Mouse (Mus musculus) 416B (cell line): ENCODE measurements at regions not wholly inside any gene's neighbourhood (a gene's known extent, or its start where the extent isn't known, plus 50 kb on each side); places are given as distances from the start of the nearest gene placed in this dataset.
A peak's percentile ranks its signal among the peaks of the same experiment; 100 is the strongest.

Experiments
- DNase-seq: peaks from one replicate; pipeline ENCODE4 v3.0.0; 2011; ENCODE audit warnings: low read depth

GRCm38 (mm10) chr5:100244811-100245210 is 85.2 kb upstream of the Tmem150c start:
- DNase-seq: peak; percentile 28

DNA sequence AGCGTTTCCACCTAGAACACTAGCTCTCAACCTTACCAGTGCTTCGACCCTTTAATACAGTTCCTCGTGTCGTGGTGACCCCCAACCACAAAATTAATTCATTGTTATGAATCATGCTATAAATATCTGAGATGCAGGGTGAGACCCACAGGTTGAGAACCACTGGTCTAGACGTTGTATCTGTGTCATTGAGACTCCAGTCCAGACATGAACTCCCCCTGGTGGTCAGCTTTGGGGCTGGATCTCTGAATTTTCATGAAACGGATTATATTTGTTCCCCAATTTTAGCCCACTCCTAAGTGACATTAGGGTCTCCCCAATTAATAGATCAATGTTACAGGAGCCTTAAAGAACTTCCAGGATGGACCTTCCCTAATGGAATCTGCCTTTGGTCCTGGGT is 81.3 kb upstream of the Tmem150c start:
- DNase-seq: peak; percentile 43

DNA sequence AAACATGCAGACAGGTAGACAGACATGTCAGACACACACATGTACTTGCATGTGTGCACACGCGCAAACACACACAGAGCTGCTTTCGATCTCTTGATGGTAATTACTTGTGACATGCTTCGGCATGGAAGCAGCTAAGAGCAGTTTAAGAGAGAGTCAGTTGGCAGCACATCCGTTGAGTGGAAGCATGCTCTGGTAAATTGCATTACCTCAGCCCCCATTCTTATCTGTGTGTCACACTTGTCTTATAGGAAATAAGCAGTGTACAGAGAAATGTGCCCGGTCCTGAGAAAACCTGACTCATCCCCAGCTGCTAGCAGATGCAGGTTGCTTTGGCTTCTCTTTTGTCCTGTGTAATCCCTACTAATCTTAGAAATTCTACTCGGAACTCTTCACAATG is 80.0 kb upstream of the Tmem150c start:
- peak; percentile 91 for DNase-seq

DNA sequence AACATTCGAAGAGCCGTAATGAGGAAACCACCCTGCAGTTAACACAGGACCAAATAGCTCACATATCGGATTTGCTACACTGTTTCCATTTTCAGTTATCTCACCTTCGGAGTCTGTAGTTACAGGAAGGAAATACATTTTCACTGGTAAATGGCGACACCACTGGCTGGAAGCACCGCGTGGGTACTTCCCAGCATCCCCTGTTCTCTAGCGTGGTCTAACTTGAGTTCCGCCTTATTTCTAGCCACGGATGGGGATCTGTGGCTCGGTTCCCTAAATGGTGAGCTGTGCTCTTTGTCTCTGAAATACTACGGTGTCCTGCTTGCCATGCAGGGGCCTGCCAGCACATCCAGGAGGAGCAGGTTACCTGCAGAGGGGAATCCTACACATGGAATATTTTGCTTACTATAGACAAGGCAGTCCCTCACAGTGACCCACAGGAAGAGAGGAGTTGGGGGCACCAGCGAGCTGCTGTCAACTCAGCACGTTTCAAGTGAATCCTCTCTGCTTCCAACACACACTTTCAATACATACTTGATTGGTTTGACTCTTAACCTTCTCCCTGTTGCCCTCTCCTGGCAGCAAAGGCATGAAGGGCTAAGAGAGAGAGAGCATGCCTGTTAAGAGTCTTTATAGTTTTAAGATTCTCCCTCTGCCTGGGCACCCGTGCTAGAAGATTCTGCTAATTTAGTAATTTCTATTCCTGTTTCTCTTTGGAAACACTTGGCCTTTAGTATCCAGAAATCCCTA is 78.9 kb upstream of the Tmem150c start:
- DNase-seq: peak; percentile 38

DNA sequence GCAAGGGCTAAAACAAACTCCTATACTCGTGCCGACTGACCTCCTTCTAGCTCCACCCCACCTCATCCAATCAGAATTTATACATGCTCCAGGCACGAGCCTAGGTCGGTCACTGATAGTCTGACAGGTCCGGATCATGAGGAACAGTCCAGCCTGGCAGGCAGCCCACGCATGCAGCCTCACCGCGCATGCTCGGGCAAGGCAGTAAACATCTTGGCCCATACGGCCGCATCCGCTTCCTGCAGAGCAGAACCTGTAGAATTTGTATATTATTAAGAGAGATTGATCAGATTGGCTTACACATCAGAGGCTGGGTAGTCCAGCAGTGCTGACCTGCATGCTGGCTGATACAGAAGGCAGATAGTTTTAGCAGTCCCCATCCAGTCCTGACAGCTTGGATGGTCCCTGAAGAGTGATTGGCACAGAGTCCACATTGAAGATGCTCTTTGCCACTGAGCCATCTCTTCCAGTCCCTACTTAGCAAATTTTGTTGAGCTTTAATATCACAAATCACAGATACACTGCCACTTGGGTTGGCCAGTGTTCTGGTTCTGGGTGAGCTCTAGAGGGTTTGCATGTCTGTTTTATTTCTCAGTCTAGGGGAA is 78.2 kb upstream of the Tmem150c start:
- no peak for DNase-seq

DNA sequence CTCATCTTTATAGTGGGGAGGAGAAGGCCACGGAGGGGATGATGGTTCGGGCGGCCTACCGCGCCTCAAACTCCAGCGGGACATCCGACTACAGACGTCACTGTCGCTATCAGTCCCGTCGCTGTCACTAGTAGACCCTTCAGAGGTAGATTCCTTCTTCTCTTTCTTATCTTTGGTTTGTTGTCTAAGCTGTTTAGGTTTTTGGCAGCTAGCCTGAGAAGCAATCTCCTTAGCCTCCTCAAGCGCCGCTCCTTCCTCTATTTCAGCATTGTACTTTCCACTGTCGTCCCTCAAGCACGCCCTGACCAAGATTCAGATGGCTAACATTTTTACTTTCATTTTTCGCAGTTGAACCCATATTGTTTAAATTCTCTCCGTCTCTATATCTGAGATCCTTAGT is 76.7 kb upstream of the Tmem150c start:
- no peak for DNase-seq

DNA sequence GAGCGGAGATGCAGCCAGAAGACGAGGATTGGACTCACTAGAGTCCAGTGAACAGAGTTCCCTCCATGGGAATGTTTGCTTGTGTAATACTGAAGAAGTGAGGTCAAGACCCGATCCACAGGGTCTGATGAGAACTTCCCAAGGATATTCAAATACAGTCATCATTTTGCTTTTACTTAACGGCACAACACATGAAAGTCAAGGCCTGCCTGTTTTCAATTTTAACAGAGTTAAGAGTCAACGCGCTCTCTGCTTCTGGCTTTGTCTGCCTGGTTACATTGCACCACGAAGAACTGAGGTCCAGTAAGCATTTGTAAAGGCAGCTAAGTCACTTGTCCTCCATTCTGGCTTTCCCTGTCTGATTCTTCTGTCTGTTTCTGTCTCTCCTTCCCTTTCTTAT is 72.5 kb upstream of the Tmem150c start:
- no peak for DNase-seq

DNA sequence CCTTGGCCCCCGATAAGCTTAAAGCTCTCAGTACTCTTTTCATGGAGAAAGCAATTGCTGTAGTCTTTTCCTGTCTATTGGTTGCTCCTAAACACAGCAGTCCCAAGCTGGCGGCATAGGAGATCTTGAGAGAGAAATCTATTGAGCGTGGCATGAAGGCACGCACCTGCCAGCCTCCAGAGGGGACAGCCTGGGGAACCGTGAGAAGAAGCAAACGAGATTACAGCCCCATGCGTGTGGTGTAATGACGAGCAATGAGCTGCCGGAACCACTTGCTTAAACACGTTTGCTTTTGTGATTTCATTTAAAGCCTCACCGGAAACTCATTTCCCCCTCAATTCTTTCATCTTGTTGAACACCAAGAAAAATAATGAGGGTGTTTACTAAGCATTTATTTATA is 72.0 kb upstream of the Tmem150c start:
- DNase-seq: no peak

GRCm38 (mm10) chr5:100230038-100230437 is 70.4 kb upstream of the Tmem150c start:
- DNase-seq: no peak

- DNase-seq: no peak
These were observed 68.3 kb upstream of the Tmem150c start for GRCm38 (mm10) chr5:100227888-100228287.

GRCm38 (mm10) chr5:100226571-100227235 is 67.1 kb upstream of the Tmem150c start:
- no peak for DNase-seq

DNA sequence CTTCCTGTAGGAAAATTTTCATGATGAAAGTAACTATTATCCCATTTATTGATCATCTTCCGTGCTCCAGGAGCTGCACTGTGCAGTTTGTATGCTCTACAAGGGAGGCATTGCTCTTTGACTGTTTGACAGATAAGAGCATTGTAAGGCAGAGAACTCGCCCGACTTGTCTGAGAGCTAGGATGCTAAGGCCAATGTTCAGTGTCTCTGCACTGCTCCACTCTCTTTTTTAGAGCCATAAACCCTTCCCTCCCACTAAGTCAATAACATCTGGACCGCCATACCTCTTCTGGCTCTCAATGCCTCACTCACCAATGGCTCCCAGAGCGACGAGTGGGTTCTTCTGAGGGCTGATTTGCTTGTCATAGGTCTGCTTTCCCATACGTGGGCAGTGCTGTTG is 65.9 kb upstream of the Tmem150c start:
- DNase-seq: no peak

DNA sequence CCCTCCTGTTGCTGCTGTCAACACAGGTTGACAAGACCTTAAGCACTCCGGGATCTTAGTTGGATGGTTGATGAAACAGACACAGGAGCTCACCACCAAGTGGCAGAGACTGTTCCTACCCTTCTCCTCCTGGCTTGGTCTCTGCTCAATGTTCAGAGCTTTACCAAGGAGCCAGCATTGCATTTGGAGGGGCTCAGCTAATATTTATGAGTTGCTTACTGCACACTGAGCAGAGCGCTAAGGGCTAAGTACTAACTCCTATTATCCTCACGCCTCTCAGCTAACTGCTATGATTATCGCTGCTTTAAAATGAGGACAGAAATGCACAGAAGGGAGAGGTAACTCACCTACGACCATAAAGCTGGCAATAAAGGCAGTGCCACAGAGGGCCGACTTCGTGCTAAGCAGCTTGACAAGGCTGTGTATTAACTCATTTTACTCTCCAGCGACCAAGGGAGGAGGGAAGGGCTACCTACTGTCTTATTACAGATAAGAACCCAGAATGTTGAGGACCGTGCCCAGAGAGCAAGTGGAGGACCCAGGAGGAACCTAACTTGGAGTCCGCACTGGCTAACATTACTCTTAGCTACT is 65.3 kb upstream of the Tmem150c start:
- DNase-seq: no peak

GRCm38 (mm10) chr5:100221005-100221583 is 61.5 kb upstream of the Tmem150c start:
- no peak for DNase-seq

- DNase-seq: peak; percentile 58
These were observed 60.7 kb upstream of the Tmem150c start for GRCm38 (mm10) chr5:100220320-100220719.

DNA sequence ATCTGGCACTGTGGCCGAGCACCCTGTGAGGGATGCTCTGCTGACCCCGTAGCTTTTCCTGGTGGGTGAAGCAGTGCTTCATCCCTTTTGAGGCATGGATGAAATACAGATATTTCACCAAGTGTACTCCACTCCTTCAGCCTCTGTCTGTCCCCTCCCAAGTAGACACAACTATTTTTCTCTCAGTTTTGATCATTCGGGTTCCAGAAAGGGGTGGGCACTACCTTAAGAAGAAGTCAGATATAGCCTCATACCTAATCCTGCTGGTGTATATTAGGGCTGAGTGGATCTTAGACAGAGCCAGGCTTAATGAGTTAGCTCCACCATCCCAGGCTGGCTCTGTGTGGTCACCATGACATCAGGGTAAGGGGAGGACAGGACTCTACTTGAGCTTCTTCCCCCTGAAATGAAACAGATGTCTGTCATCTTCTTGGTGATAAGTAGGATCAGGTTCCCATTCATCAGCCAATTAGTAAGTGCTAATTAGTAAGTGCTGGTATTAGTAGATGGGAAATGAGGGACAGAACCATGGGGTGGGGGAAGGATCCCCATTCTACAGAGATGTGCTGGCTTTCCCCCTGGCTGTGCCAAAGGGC is 58.7 kb upstream of the Tmem150c start:
- no peak for DNase-seq

DNA sequence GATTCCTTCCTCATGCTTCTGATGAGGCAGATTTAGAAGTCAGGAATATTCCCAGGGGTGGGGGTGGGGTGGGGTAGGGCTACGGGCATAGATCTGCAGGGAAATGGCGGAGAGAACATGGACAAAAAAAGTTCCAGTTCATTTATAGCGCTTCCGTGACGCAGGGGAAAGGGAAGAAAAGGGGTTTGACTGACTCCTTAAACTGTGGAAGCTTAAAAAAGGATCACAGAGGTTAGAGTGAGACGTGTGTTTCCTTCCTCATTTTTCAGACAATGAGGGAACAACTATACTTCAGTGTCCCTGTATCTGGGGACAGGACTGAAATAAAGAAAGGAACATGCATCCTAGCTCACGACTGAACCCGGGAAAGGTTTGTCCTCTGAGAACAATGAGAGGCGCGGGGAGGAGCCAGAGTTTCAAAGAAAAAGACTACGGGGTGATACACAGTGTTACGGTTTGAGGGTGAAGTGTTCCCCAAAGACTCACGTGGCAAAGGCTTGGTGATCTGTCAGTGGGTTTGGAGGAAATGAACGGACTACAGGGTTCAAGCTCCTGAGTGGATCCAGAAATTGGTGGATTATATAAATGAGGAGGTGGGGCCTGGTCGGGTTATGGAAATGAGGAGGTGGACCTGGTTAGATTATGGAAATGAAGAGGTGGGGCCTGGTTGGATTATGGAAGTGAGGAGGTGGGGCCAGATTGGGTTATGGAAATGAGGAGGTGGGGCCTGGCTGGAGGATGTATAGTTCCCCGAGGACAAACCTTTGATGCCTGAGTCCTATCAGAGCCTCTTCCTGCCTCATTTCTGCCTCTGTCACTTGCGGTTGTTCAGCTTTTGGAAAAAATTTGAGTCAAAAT is 57.8 kb upstream of the Tmem150c start:
- DNase-seq: no peak

DNA sequence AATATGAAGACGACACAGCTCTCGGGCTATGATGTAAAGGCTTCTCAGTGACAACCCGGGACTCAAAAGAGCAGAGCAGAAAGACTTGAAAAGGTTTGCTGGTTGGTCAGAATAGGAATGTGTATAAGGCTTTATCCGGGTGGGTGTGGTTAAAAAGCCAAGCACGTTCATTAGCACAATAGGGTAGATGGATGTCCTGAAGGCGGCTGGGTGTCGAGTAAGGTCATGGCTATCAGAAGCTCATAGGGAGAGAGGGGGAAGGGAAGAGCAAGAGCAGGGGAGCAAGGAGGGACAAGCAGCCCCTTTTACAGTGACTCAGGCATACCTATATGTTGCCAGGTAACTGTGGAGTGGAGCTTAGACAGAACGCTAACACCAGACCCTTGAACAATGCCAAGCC is 54.3 kb upstream of the Tmem150c start:
- no peak for DNase-seq

DNA sequence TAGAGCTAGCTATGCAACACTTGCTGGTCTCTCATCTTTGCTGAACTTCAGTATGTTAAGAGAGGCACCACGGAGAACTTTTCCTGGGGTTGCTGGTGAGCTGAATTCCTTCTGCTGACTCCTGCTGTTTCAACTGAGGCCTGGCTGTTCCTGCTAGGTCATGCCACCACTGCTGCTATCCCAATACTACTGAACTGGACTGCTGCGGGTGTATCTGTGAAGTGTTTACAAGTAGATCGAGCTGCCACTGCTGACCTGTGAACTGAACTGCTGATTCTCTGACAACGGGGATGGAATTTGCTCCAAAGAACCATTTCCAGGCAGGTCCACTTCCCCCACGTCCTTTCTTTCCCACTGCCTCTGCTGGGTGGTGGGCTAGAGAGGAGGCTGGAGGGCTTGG is 51.1 kb upstream of the Tmem150c start:
- DNase-seq: no peak
